Mouse (Mus musculus) splenic B cell, adult 2 months (primary cell): ENCODE results near the gene Ubd.
"Not testable (repeated sequence)": the region's sequence is repeated elsewhere in the genome, so short reads cannot be mapped to it uniquely, and the experiment has no call there.

ENCODE experiments used
- DNase-seq: peaks from one replicate; pipeline ENCODE4 v3.0.0-alpha.2; 2011; ENCODE audit warnings: low read depth, low spot score
- H3K27me3 ChIP-seq: 2 replicates; pipeline ENCODE4 v1.6.1; 2012; ENCODE audit warnings: mild to moderate bottlenecking, low read length, moderate library complexity, mixed read lengths; ENCODE audit not compliant: control insufficient read depth, poor library complexity, insufficient read depth, severe bottlenecking
- H3K36me3 ChIP-seq: 2 replicates; pipeline ENCODE4 v1.6.1; 2012; ENCODE audit warnings: mild to moderate bottlenecking, low read length, moderate library complexity, mixed read lengths; ENCODE audit not compliant: control insufficient read depth, poor library complexity, insufficient read depth, severe bottlenecking

Gene Ubd

DNA sequence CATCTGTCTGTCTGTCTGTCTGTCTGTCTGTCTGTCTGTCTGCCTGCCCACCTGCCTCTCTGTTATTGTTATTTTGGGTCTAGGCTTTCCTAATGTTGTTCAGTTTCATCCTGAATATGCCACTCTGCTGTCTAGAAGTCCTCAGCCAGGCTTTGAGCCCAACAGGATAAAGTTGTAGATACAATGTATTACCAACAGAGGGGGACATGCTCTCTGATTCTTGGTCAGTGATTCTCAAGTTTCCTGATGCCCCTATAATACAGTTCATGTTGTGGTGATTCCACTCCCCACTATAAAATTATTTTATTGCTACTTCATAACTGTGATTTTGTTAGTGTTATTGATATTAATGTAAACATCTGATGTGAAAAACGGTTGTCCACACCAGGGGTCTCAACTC, 28.2 kb downstream of the Ubd start:
- no peaks in the 10 kb centered on the region for H3K36me3 ChIP-seq
- peak; percentile 12 for DNase-seq
- no peaks in the 10 kb centered on the region for H3K27me3 ChIP-seq

GRCm38 (mm10) chr17:37237230-37237629, 43.5 kb downstream of the Ubd start, which contains the start of gene Olfr97:
TSS of gene Olfr97 (minus strand) at chr17:37237330.
- DNase-seq, H3K27me3 ChIP-seq, H3K36me3 ChIP-seq: not testable (repeated sequence)

DNA sequence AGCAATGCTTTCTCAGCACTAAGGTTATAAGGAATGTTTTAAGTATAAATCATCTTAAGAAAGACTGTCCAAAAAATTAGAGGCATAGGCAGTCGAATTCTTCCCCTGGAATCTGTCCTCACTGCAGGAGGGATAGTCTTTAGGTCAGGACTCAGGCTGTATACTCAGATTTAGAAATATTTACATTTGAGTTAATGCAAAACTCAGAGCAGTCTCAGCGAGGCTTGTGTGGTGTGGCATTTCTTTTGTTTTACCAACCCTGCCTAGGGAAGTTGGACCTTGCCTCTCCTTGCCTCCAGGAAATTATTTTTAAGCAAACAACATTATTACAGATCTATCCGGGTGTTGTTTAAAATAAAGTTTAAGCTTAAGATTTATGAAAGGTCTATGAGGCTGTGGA, 48.5 kb downstream of the Ubd start:
- Histone ChIP-seq H3K27me3 (no peaks in the 10 kb centered on the region; the same call in 1 of the 2 replicates), H3K36me3 (no peaks in the 10 kb centered on the region)
- DNase-seq, result no peak
